Mouse (Mus musculus): ENCODE measurements around the gene Sars2.
"Not testable (repeated sequence)": the region's sequence is repeated elsewhere in the genome, so short reads cannot be mapped to it uniquely, and the experiment has no call there.

Gene Sars2

GRCm38 (mm10) chr7:28741709-28742438 lies at the start of gene Sars2, which contains the start of gene Mrps12:
TSS of gene Sars2 (plus strand) at chr7:28741992.
TSS of gene Mrps12 (minus strand) at chr7:28741820.
- DNase-seq, result peak; percentile 88 to 96

DNA sequence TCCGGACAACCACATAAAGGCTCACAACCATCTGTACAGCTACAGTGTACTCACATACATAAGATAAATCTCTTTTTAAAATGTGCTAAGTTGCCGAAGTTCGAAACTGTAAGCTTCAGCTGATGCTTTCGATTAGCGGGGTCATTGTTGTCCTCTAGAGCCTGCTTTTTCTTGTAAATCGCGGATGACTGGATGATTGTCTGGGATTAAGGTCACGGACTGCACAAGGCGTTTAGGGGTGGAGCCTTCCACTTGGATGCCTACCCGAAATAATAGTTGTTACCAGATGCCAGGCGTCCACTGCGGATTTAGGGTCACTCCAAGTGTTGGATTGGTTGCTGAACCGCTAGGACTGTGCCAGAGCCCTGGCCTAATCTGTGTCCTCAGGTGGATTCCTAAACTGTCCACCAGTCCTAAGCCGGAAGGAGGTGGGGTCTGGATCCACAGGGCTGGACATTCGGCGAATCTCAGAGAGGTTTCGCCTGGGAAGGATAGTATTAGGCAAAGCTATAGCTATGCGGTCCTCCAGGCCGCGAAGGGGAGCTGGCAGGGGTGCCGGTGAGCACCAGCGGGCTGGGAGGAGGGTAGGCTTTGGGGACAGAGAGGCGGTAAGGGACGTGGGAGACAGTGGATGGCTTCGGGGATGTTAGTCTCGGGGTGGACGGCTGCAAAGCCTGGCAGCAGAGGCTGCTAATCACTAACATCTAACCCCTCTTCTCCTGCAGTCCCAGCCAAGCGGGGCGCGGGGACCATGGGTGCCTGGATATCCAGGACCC lies 49.1 kb upstream of the Sars2 start, which contains the start of gene Fbxo27:
Fbxo27 (plus strand) TSS at position 305 of the 776 bp plus-strand sequence.
- no peak for DNase-seq

DNA sequence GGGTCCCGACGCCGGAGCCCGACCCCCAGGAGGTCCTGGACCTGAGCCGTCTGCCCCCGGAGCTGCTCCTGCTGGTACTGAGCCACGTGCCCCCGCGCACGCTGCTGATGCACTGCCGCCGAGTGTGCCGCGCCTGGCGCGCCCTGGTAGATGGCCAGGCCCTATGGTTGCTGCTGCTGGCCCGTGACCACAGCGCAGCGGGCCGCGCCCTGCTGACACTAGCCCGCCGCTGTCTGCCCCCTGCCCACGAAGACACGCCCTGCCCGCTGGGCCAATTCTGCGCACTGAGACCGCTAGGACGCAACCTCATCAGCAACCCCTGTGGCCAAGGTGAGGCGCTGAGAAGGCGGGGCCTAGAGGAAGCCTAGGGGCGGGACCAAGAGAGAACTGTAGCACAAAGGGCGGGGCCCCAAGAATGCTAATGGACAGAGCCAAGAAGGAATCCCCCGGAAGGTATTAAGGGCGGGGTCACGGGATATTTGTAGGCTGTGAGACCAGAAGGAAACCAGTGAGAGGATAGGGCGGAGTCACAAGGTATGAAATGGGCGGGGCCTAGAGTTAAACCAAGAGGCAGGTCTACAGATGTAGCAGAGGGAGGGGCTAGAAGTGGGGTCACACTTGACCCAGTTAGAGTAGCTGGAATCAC lies 48.3 kb upstream of the Sars2 start:
- DNase-seq, result peak; percentile 65 to 89

- DNase-seq, result peak in 1 of 2 experiments; percentile 27
These were observed 47.4 kb upstream of the Sars2 start for GRCm38 (mm10) chr7:28694423-28694822.

DNA sequence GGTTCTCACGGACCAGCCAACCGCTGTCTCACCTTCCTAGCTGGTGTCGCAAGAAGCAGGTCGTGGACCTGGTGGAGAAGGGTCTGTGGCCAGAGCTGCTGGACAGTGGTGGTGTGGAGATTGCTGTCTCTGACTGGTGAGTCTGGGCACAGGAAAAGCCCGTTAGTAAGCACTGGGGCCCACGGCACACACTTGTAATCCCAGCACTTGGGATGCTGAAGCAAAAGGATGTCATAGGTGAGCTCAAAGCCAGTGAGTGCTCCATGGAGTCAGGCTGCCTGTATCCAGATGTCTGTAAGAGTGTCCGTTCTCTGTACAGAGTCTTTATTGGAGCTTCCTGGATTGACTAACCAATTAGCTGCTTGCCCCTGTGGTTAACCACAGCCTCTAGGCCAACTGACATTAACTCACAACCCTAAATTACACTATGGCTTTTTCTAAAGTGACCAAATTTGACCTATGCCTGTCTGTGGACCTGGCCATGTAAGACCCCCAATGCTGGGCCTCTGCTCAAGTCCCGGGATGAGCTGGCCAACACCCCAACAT lies 46.8 kb upstream of the Sars2 start:
- no peak for DNase-seq

DNA sequence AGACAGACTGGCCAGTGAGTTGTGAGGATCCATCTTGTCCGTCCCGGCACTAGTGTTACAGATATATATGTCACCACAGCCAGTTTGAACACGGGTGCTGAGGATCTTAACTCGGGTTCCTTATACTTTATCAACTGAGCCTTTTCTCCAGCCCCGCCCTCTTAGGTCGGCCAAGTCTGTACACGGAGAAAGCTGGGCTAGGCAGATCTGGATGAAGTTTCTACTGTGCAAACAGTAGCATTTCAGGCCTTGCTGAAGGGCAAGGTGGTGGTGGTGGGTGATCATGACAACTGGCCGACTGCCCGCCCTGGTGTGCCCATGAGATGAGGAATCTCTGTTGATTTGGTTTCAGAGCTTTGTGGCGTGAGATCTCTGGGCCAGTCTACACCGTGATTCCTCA lies 44.5 kb upstream of the Sars2 start:
- DNase-seq, result no peak

- no peak for DNase-seq
These were observed 41.5 kb upstream of the Sars2 start for GRCm38 (mm10) chr7:28700269-28700668.

- DNase-seq, result not testable (repeated sequence)
These were observed 40.5 kb upstream of the Sars2 start for GRCm38 (mm10) chr7:28701306-28701705.

GRCm38 (mm10) chr7:28702601-28703143 lies 39.1 kb upstream of the Sars2 start:
- DNase-seq, result no peak

DNA sequence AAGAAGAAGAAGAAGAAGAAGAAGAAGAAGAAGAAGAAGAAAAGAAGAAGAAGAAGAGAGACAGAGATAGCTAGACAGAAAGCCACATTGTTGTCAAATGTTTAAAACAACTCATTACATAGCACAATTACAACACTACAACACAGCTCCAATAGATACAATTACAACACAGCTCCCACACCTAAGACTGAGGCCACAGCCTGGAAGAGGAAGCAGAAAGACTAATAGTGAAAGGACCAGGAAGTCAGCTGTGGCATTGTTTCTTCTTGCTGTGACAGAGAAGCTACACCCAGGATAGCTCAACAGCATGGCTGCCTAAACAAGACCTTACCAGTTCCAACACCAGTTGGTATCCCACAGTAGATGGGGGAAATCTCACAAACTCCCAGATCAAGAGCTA lies 32.3 kb upstream of the Sars2 start:
- DNase-seq, result no peak

DNA sequence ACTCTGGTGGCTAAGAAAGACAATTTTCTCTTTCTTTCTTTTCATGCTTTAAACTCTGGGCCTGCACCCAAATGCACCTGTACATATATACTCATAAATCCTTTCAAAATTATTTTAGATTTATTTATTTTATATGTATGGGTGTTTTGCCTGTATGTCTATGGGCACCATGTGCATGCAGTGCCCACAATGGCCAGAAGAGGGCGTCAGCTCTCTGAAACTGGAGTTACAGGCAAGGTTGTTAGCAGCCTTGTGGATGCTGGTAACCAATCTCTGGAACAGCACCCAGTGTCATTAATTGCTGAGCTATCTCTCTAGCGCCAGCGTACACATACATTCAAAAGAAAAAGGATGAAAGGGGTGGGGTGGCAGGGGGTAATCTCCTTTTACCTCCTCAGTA lies 30.8 kb upstream of the Sars2 start:
- no peak for DNase-seq

DNA sequence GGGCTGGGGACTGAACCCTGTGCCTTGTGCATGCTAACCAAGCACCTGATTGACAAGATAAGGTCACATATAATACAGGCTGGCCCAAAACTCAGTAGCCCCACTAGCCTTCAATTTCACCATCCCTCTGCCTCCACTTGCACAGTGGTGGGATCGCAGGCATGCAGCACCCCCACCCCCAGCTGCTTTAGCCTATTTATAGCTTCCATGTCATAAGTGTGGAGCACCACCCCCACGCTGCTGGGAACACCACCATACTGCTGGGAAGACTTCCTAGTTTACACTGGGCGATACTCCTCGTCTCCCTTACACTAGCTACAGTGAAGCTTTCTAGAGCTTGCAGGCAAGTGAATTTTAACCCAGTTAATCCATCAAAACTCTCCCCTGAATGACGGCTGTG lies 27.1 kb upstream of the Sars2 start:
- no peak for DNase-seq

DNA sequence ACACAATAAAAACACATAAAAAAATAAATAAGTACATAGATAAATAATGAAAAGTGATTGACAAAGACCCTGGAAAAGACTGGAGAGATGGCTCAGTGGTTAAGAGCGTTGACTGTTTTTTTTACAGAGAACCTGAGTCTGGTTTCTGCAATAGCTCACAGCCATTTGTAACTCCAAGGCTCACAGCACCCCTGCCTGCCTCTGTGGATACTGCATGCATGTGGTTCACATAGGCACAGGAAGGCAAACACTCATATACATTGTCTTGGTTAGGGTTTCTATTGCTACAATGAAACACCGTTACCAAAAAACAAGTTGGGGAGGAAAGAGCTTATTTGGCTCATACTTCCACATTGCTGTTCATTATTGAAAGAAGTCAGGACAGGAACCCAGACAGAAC lies 26.2 kb upstream of the Sars2 start:
- DNase-seq, result no peak

GRCm38 (mm10) chr7:28716590-28717281 lies 25.1 kb upstream of the Sars2 start, which contains the start of gene Fbxo17:
TSS of gene Fbxo17 (plus strand) at chr7:28716804.
- peak; percentile 39 to 44 for DNase-seq

DNA sequence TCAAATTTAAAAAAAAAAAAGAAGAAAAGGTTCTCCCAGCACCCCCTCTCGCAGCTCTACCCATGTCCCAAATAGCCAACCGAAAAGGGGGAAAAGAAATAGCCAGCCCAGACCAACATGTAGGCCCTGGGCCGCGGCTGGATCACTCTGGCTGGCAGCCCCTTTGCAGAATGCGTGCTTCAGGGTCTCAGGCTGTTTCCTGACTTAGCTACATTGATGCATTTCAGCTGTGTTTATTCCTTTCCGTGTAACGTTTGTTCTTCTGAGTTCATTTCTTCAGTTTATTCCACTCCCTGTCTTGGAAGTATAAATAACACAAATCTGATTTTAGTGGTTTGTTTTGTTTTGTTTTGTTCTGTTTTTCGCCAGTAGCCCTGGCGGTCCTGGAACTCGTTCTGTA lies 24.1 kb upstream of the Sars2 start:
- no peak for DNase-seq

- DNase-seq, result no peak
These were observed 22.6 kb upstream of the Sars2 start for GRCm38 (mm10) chr7:28719159-28719558.

DNA sequence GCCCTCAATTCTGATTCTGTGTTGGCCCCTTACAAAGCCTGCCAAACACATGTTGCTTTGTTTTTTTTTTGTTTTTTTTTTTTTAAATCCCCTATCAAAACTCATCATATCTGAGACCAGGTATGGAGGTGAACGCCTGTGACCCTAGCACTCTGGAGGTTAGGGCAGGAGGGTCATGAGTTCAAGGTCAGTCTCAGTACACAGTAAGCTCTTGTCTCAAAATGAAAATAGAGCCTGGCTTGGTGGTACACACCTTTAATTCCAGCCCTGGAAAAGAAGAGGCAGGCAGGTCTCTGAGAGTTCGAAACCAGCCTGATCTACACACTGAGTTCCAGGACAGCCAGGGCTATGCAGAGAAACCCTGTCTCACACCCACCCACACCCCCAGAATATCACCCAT lies 22.1 kb upstream of the Sars2 start:
- DNase-seq, result no peak

DNA sequence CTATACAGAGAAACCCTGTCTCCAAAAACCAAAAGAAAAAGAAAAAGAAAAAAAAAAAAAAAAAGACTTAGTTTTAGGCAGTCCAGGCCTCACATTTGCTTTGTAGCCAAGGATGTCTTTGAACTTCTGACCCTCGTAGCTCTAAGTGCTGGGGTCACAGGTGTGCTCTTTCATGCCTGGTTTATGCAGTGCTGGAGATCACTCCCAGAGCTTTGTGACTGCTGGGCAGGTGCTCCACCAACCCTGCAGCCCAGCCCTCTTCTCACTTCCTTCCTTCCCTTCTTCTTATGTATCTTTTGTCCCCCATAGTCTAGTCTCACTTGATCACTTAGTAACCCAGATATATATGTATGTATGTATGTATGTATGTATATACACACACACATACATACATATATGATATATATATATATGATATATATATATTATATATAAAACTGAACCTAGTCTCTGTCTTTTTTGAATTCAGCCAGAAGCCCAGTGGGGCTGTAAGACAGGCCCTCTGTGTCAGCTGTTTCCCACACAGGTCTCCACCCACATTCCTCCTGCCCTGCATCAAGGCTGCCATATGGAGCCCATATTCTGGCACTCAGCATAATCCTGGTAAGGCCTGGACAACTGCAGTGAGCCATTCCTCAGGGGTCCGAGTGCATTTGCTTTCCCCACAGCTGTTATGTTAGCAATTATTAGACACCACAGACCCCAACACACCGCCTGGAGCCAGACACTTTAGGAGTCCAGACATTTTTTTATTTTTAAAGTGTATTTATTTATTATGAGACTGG lies 20.8 kb upstream of the Sars2 start:
- no peak for DNase-seq

- DNase-seq, result no peak
These were observed 19.7 kb upstream of the Sars2 start for GRCm38 (mm10) chr7:28722079-28722478.

DNA sequence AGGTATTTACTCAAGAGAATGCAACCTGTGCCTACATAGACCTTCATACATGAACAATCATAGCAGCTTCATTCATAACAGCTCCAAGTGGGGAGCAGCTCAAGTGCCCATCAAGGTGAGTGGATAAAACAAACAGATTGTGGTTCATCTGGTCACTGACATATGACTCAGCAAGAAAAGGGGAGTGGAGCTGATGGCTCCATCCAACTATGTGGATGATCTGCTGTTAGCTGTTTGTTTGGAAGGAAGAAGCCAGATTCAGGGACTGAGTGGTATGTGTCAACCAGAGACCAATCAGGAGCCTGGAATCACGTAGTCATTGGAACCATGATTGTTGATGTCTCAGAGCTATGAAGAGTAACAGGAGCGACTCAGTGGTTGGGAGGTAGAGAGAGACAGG lies 17.2 kb upstream of the Sars2 start:
- no peak for DNase-seq

- peak; percentile 43 to 47 for DNase-seq
These were observed 15.2 kb upstream of the Sars2 start for GRCm38 (mm10) chr7:28726600-28726999.

All from thymus, adult 18-20 months (tissue).